Mouse (Mus musculus) kidney, postnatal 0 days (tissue): ENCODE measurements around the gene Amotl2. TPM values are rescaled to one million over a fixed set of nuclear protein-coding genes. Genes with fewer than 3 reads are reported as not detected.

Experiments
- ATAC-seq: fragments of 200-750 bp; cut with Nextera tagmentation; replicated peaks from 2 replicates; pipeline ENCODE4 v1.8.0; 2017; ENCODE audit warnings: low read depth, moderate number of reproducible peaks, moderate TSS enrichment, moderate library complexity; ENCODE audit not compliant: low FRiP score
- DNase-seq: peaks from one replicate; pipeline ENCODE4 v3.0.0-alpha.2; 2016; ENCODE audit warnings: low spot score
- H3K27ac ChIP-seq: fragments of 300-500 bp; sonication (generic); 2 replicates; pipeline ENCODE4 v1.5.1; 2014; ENCODE audit warnings: mild to moderate bottlenecking
- H3K27me3 ChIP-seq: fragments of 300-500 bp; sonication (generic); 2 replicates; pipeline ENCODE4 v1.6.1; 2014; ENCODE audit warnings: low read length, mixed read lengths; ENCODE audit not compliant: insufficient read depth
- H3K36me3 ChIP-seq: fragments of 300-500 bp; sonication (generic); 2 replicates; pipeline ENCODE4 v1.6.1; 2014; ENCODE audit warnings: low read length, mixed read lengths; ENCODE audit not compliant: insufficient read depth
- H3K4me1 ChIP-seq: fragments of 300-500 bp; sonication (generic); replicated peaks from 2 replicates; pipeline ENCODE4 v1.6.1; 2014; ENCODE audit warnings: antibody characterized with exemption, low read length, mixed read lengths; ENCODE audit not compliant: insufficient read depth
- H3K4me2 ChIP-seq: fragments of 300-500 bp; sonication (generic); 2 replicates; pipeline ENCODE4 v1.6.1; 2014; ENCODE audit warnings: mild to moderate bottlenecking, low read length, moderate library complexity, mixed read lengths
- H3K4me3 ChIP-seq: fragments of 300-500 bp; sonication (generic); replicated peaks from 2 replicates; pipeline ENCODE4 v1.5.1; 2014; ENCODE audit warnings: low read depth, low read length
- H3K9ac ChIP-seq: fragments of 300-500 bp; sonication (generic); 2 replicates; pipeline ENCODE4 v1.6.1; 2014; ENCODE audit warnings: low read depth, low read length
- H3K9me3 ChIP-seq: fragments of 300-500 bp; sonication (generic); replicated peaks from 2 replicates; pipeline ENCODE4 v1.6.1; 2016; ENCODE audit warnings: low read length, inconsistent platforms, mixed read lengths
- CTCF ChIP-seq: IDR thresholded peaks from 2 replicates; pipeline ENCODE4 v1.5.1; 2016; ENCODE audit warnings: antibody characterized with exemption, low read depth, mild to moderate bottlenecking, moderate library complexity
- WGBS: fragments of 180-500 bp; shearing (Covaris S2); extraction: QIAGEN DNeasy Blood & Tissue Kit; methylation state at CpG from one replicate; pipeline ENCODE4 v1.1.7; 2014; 5-methylcytosine and 5-hydroxymethylcytosine counted together
- polyA plus RNA-seq: library from polyadenylated mRNA; unstranded; fragments of >200 nt; fragmentation: Nextera tagmentation; extraction: Ambion mirVana; gene quantifications from 2 replicates; pipeline ENCODE4 v1.2.1, GENCODE M21; 2015

The Amotl2 gene
- polyA plus RNA-seq, 1 experiment from 2014 or later, result 44.3 TPM

DNA sequence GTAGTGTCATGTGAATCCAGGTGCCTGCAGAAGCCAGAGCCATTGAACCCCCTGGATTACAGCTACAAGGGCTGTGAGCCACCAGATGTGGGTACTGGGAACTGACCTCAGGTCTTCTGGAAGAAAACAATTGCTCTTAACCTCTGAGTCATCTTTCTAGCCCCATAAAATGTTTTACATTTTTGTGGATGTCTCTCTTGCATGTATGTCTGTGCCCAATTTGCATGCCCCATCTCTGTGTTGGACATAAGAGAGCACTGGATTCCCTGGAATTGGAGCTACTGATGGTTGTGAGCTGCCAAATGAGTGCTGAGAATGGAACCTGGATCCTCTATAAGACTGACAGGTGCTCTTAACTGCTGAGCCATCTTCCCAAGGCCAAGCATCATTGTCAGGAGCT lies 36.8 kb downstream of the Amotl2 start:
- Histone ChIP-seq H3K4me1 (no peaks in the 10 kb centered on the region; the same call in 1 of the 2 replicates), H3K36me3 (no peaks in the 10 kb centered on the region), H3K4me3 (no peak overlapping the region), H3K9ac (no peak overlapping the region), H3K4me2 (no peak overlapping the region), H3K27me3 (no peaks in the 10 kb centered on the region), H3K27ac (no peak overlapping the region), H3K9me3 (no peaks in the 10 kb centered on the region)
- no peak for ATAC-seq
- TF ChIP-seq CTCF, result no peak
- no peak for DNase-seq

- H3K27me3 ChIP-seq, result no peaks in the 10 kb centered on the region
- no peak overlapping the region for H3K4me3 ChIP-seq
- no peak overlapping the region for H3K4me2 ChIP-seq
- no peaks in the 10 kb centered on the region for H3K9me3 ChIP-seq
- ATAC-seq, result no peak
- no peak for TF ChIP-seq CTCF
- H3K4me1 ChIP-seq, result peaks cover 8% of the 10 kb centered on the region; the same call in 1 of the 2 replicates
- H3K9ac ChIP-seq, result no peak overlapping the region
- no peaks in the 10 kb centered on the region for H3K36me3 ChIP-seq
- H3K27ac ChIP-seq, result no peak overlapping the region
- DNase-seq, result no peak
- 75% methylated on average over 4 of the region's 4 CpGs for WGBS
Measured at GRCm38 (mm10) chr9:102755161-102755560, 38.7 kb downstream of the Amotl2 start.

GRCm38 (mm10) chr9:102755591-102756270 lies 39.3 kb downstream of the Amotl2 start:
- Histone ChIP-seq H3K9ac (no peak overlapping the region), H3K27ac (no peak overlapping the region), H3K4me2 (no peak overlapping the region), H3K4me3 (no peak overlapping the region), H3K27me3 (no peaks in the 10 kb centered on the region), H3K4me1 (peaks cover 8% of the 10 kb centered on the region; the same call in 1 of the 2 replicates), H3K9me3 (no peaks in the 10 kb centered on the region), H3K36me3 (no peaks in the 10 kb centered on the region)
- ATAC-seq (no peak), DNase-seq (no peak)
- no peak for TF ChIP-seq CTCF
- 61% methylated on average over 9 of the region's 9 CpGs for WGBS

- H3K27ac ChIP-seq, result no peak overlapping the region
Measured at GRCm38 (mm10) chr9:102756352-102756751, 39.9 kb downstream of the Amotl2 start.

GRCm38 (mm10) chr9:102758851-102759250 lies 42.4 kb downstream of the Amotl2 start:
- Histone ChIP-seq H3K9ac (no peak overlapping the region), H3K36me3 (no peaks in the 10 kb centered on the region), H3K27me3 (no peaks in the 10 kb centered on the region), H3K9me3 (no peaks in the 10 kb centered on the region), H3K4me2 (no peak overlapping the region), H3K4me1 (peaks cover 19% of the 10 kb centered on the region), H3K27ac (peak overlapping the region; percentile 73), H3K4me3 (no peak overlapping the region)
- WGBS, result 44% methylated on average over 1 of the region's 1 CpGs
- ATAC-seq (no peak), DNase-seq (peak; percentile 54)
- no peak for TF ChIP-seq CTCF

More at GRCm38 (mm10) chr9:102756352-102756751, 39.9 kb downstream of the Amotl2 start:
- no peak for DNase-seq
- Histone ChIP-seq H3K36me3 (no peaks in the 10 kb centered on the region), H3K9ac (no peak overlapping the region), H3K4me3 (no peak overlapping the region), H3K4me2 (no peak overlapping the region), H3K4me1 (peaks cover 8% of the 10 kb centered on the region; the same call in 1 of the 2 replicates), H3K9me3 (no peaks in the 10 kb centered on the region), H3K27me3 (no peaks in the 10 kb centered on the region)
- no peak for TF ChIP-seq CTCF
- ATAC-seq, result no peak
- WGBS, result 46% methylated on average over 14 of the region's 14 CpGs

DNA sequence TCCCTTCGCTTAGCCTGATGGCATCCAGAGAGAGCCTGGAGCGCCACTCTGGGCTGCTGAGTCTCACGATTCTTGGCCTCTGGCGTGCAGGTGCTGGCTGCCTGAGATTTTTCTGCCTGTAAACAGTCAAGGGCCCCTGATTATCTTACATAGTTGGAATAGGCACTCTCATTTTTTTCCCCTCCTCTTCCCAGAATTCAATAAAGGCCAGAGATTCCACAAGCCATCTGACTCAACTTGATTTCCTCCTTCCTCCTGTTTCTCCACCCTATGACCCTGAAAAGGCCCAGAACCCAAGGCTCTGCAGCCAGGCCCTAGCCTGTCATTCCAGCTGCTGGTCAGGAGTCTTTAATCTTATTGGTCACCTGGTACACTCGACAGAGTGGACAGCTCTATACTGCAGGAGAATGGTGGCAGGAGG lies 43.1 kb downstream of the Amotl2 start:
- peaks cover 21% of the 10 kb centered on the region for H3K4me1 ChIP-seq
- no peak overlapping the region for H3K4me3 ChIP-seq
- ATAC-seq, result peak; percentile 72
- DNase-seq, result peak; percentile 39
- no peaks in the 10 kb centered on the region for H3K27me3 ChIP-seq
- no peaks in the 10 kb centered on the region for H3K36me3 ChIP-seq
- WGBS, result 32% methylated on average over 5 of the region's 5 CpGs
- no peak overlapping the region for H3K9ac ChIP-seq
- H3K4me2 ChIP-seq, result no peak overlapping the region
- no peak for TF ChIP-seq CTCF
- peak overlapping the region; percentile 73 for H3K27ac ChIP-seq
- H3K9me3 ChIP-seq, result no peaks in the 10 kb centered on the region

GRCm38 (mm10) chr9:102761599-102761998 lies 45.1 kb downstream of the Amotl2 start:
- no peak overlapping the region for H3K9ac ChIP-seq
- no peaks in the 10 kb centered on the region for H3K27me3 ChIP-seq
- H3K27ac ChIP-seq, result no peak overlapping the region
- H3K4me3 ChIP-seq, result no peak overlapping the region
- H3K9me3 ChIP-seq, result no peaks in the 10 kb centered on the region
- ATAC-seq (no peak), DNase-seq (no peak)
- H3K36me3 ChIP-seq, result no peaks in the 10 kb centered on the region
- no peak overlapping the region for H3K4me2 ChIP-seq
- peaks cover 22% of the 10 kb centered on the region for H3K4me1 ChIP-seq
- TF ChIP-seq CTCF, result no peak
- 90% methylated on average over 7 of the region's 7 CpGs for WGBS
